Mouse (Mus musculus) R1 (cell line): ENCODE measurements around the gene Glrx.

Experiments
- DNase-seq: peaks from one replicate; pipeline ENCODE4 v3.0.0-alpha.2; 2018; ENCODE audit warnings: low read depth, low spot score

Gene Glrx

DNA sequence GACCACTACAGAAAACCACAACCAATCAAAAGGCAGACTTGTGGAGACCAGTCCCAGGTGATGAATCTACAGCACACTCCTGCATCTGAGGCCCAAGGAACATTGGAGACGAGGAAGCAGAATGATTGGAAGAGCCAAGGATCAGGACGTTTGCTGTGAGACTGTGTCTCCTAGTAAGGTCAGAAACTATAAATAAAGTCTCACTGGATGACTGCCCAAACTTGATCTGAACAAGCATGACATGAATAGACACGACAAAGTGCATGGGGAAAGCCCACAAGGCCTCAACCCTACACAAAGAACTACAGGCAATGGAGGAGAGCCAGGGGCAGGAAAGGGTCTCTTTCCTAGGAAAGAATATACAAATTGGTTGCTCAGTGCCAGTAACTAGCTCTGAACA lies 44.1 kb downstream of the Glrx start:
- no peak for DNase-seq

GRCm38 (mm10) chr13:75891868-75892267 lies 52.2 kb downstream of the Glrx start:
- DNase-seq: no peak

DNA sequence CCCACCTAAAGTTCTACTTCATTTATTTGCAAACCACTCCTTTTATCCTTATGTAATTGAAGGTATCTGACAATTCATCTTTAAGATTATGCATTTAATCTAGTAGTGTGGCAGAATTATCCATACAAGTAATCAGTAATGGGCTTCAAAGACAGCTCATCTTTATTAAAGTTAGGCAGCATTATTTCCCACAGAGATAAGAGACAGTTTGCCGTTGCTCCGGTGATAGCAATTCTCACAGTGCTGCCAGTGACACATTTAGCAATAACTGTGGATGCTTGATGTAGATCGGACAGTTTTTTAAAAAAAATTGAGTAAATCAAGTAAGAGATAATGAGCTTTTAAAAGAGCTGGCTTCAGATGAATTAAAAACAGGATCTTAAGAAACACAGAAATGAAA lies 52.6 kb downstream of the Glrx start:
- DNase-seq: no peak

DNA sequence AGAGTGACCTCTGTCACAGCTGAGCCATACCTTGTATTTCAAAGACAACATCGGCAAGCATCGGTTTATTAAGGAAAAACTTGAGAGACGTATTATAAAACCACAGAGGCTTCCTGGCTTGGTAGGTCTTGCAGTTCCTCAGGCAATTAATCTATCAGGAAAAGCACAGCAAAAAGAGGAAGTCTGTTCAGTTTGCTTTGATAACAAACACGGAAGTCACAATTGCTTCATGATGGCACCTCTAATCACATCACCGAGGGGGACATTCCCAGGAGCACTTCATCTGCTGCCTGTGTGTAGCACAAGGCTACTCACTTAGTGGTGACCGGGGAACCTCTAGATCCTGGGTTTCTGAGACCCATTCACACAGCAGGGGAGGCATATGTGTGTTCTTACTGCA lies 53.2 kb downstream of the Glrx start:
- DNase-seq: no peak
